Mouse (Mus musculus) frontal cortex, adult (tissue): ENCODE data around the gene Gdpgp1.
A peak's percentile ranks its signal among the peaks of the same experiment; 100 is the strongest.

Source experiments
- ATAC-seq: cut with Nextera tagmentation; 2 replicates; pipeline ENCODE4 v1.9.2; 2017; ENCODE audit warnings: mild to moderate bottlenecking, moderate library complexity, mixed read lengths; ENCODE audit not compliant: low TSS enrichment

Gene Gdpgp1

GRCm38 (mm10) chr7:80232489-80233029 lies at the start of gene Gdpgp1, which contains the start of gene Cib1:
TSS of gene Gdpgp1 (plus strand) at chr7:80232865.
TSS of gene Cib1 (minus strand) at chr7:80232813.
- ATAC-seq: peak; percentile 92

GRCm38 (mm10) chr7:80183466-80183865 lies 49.2 kb upstream of the Gdpgp1 start:
- no peak for ATAC-seq

- ATAC-seq: no peak
Measured at GRCm38 (mm10) chr7:80183969-80184368, 48.7 kb upstream of the Gdpgp1 start.

GRCm38 (mm10) chr7:80184551-80184950 lies 48.1 kb upstream of the Gdpgp1 start:
- no peak for ATAC-seq

GRCm38 (mm10) chr7:80184968-80185367 lies 47.7 kb upstream of the Gdpgp1 start:
- ATAC-seq: no peak

- no peak for ATAC-seq
Measured at GRCm38 (mm10) chr7:80186021-80186420, 46.6 kb upstream of the Gdpgp1 start.

- peak; percentile 95 for ATAC-seq
Measured at GRCm38 (mm10) chr7:80186531-80187296, 46.0 kb upstream of the Gdpgp1 start, which contains the start of gene Sema4b. TSS of gene Sema4b (plus strand) at chr7:80186841.

- no peak for ATAC-seq
Measured at GRCm38 (mm10) chr7:80187501-80187900, 45.2 kb upstream of the Gdpgp1 start.

- peak; percentile 26; the same call in 1 of the 2 replicates for ATAC-seq
Measured at GRCm38 (mm10) chr7:80188579-80189125, 44.0 kb upstream of the Gdpgp1 start.

- ATAC-seq: no peak
Measured at GRCm38 (mm10) chr7:80189147-80189933, 43.3 kb upstream of the Gdpgp1 start.

- no peak for ATAC-seq
Measured at GRCm38 (mm10) chr7:80191455-80191854, 41.2 kb upstream of the Gdpgp1 start.

- no peak for ATAC-seq
Measured at GRCm38 (mm10) chr7:80192226-80193061, 40.2 kb upstream of the Gdpgp1 start.

- ATAC-seq: no peak
Measured at GRCm38 (mm10) chr7:80193941-80194739, 38.5 kb upstream of the Gdpgp1 start.

GRCm38 (mm10) chr7:80195146-80195545 lies 37.5 kb upstream of the Gdpgp1 start:
- ATAC-seq: no peak

- no peak for ATAC-seq
Measured at GRCm38 (mm10) chr7:80195576-80196263, 36.9 kb upstream of the Gdpgp1 start.

- no peak for ATAC-seq
Measured at GRCm38 (mm10) chr7:80197371-80197770, 35.3 kb upstream of the Gdpgp1 start.

GRCm38 (mm10) chr7:80197941-80198778 lies 34.5 kb upstream of the Gdpgp1 start:
- ATAC-seq: peak; percentile 70

GRCm38 (mm10) chr7:80198863-80199262 lies 33.8 kb upstream of the Gdpgp1 start:
- peak; percentile 15; the same call in 1 of the 2 replicates for ATAC-seq

- no peak for ATAC-seq
Measured at GRCm38 (mm10) chr7:80199286-80199685, 33.4 kb upstream of the Gdpgp1 start.
